Mouse (Mus musculus): ENCODE measurements at regions not wholly inside any gene's neighbourhood (a gene's known extent, or its start where the extent isn't known, plus 50 kb on each side); places are given as distances from the start of the nearest gene placed in this dataset.

GRCm38 (mm10) chr14:46682728-46683127 lies 77.6 kb upstream of the Cdkn3 start:
- Histone ChIP-seq H3K4me3 (ENCODE audit: insufficient read depth in 1 of 2, low read depth in 2 of 2, low read length in 2 of 2) (no peak overlapping the region), H3K36me3 (replicated peaks; ENCODE audit: control insufficient read depth, insufficient read depth, low read depth) (no peaks in the 10 kb centered on the region), H3K9ac (replicated peaks) (no peak overlapping the region), H3K9me3 (ENCODE audit: control insufficient read depth, low read length) (no peaks in the 10 kb centered on the region), H3K27ac (no peak overlapping the region), H3K27me3 (ENCODE audit: control insufficient read depth, insufficient read depth, low read length) (no peaks in the 10 kb centered on the region), H3K4me2 (ENCODE audit: low read depth) (no peak overlapping the region), H3K4me1 (replicated peaks; ENCODE audit: control insufficient read depth in 2 of 2, insufficient read depth in 2 of 2, low read length in 1 of 2) (peaks cover 0 to 11% of the 10 kb centered on the region in 2 experiments; a peak in 2 of 4 replicates)
- DNase-seq (ENCODE audit: low read depth in 3 of 3, low spot score in 3 of 3): no peak
- TF ChIP-seq CTCF (IDR thresholded peaks at IDR 0.05; ENCODE audit: low read depth) (no peak), EP300 (IDR thresholded peaks at IDR 0.05; ENCODE audit: low read depth) (no peak)
- 64% methylated on average over 6 of the region's 6 CpGs for WGBS (ENCODE audit: insufficient replicate concordance)
- ATAC-seq (ENCODE audit: insufficient read depth): no peak

GRCm38 (mm10) chr14:46678935-46679334 lies 81.4 kb upstream of the Cdkn3 start:
- H3K9ac ChIP-seq (replicated peaks): no peak overlapping the region
- H3K36me3 ChIP-seq (replicated peaks; ENCODE audit: control insufficient read depth, insufficient read depth, low read depth): no peaks in the 10 kb centered on the region
- H3K4me2 ChIP-seq (ENCODE audit: low read depth): no peak overlapping the region
- no peaks in the 10 kb centered on the region for H3K9me3 ChIP-seq (ENCODE audit: control insufficient read depth, low read length)
- no peak overlapping the region for H3K27ac ChIP-seq
- H3K27me3 ChIP-seq (ENCODE audit: control insufficient read depth, insufficient read depth, low read length): no peaks in the 10 kb centered on the region
- ATAC-seq (ENCODE audit: insufficient read depth): no peak
- 4% methylated on average over 4 of the region's 4 CpGs for WGBS (ENCODE audit: insufficient replicate concordance)
- no peak overlapping the region for H3K4me3 ChIP-seq (ENCODE audit: insufficient read depth in 1 of 2, low read depth in 2 of 2, low read length in 2 of 2)
- no peak for TF ChIP-seq EP300 (IDR thresholded peaks at IDR 0.05; ENCODE audit: low read depth)
- no peak for TF ChIP-seq CTCF (IDR thresholded peaks at IDR 0.05; ENCODE audit: low read depth)
- 0 out of 4 replicates have a peak, but pooled peaks cover 0 to 6% of the 10 kb centered on the region in 2 experiments for H3K4me1 ChIP-seq (replicated peaks; ENCODE audit: control insufficient read depth in 2 of 2, insufficient read depth in 2 of 2, low read length in 1 of 2)
- no peak for DNase-seq (ENCODE audit: low read depth in 3 of 3, low spot score in 3 of 3)

- Histone ChIP-seq H3K36me3 (replicated peaks; ENCODE audit: control insufficient read depth, insufficient read depth, low read depth) (no peaks in the 10 kb centered on the region), H3K4me2 (ENCODE audit: low read depth) (no peak overlapping the region), H3K4me3 (ENCODE audit: insufficient read depth in 1 of 2, low read depth in 2 of 2, low read length in 2 of 2) (no peak overlapping the region), H3K9me3 (ENCODE audit: control insufficient read depth, low read length) (no peaks in the 10 kb centered on the region), H3K4me1 (replicated peaks; ENCODE audit: control insufficient read depth in 2 of 2, insufficient read depth in 2 of 2, low read length in 1 of 2) (peaks cover 0 to 5% of the 10 kb centered on the region in 2 experiments; a peak in 2 of 4 replicates), H3K9ac (replicated peaks) (no peak overlapping the region), H3K27ac (no peak overlapping the region), H3K27me3 (ENCODE audit: control insufficient read depth, insufficient read depth, low read length) (no peaks in the 10 kb centered on the region)
- ATAC-seq (ENCODE audit: insufficient read depth): no peak
- TF ChIP-seq CTCF (IDR thresholded peaks at IDR 0.05; ENCODE audit: low read depth) (no peak), EP300 (IDR thresholded peaks at IDR 0.05; ENCODE audit: low read depth) (no peak)
- 72% methylated on average over 9 of the region's 9 CpGs for WGBS (ENCODE audit: insufficient replicate concordance)
- DNase-seq (ENCODE audit: low read depth in 3 of 3, low spot score in 3 of 3): no peak
Observed at GRCm38 (mm10) chr14:46671482-46672225, 88.7 kb upstream of the Cdkn3 start.

DNA sequence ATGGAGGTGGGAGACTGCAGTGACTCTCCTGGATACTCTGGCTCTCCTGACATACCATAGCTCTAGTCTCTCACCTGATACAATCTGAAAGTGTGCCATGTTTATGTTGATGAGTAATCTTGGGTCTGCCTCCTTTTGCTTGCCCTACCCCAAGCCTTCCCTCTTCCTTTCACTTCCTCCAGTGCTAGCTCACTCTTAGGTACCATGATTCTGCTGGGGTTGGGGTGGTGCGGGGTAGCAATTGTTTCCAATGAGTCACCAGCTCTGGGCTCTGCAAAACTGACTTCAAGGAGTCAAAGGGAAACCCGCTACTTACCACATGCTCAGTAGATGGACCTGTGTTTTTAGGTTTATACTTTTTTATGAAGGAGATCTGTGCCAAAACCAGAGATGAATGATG lies 89.3 kb upstream of the Cdkn3 start:
- H3K27ac ChIP-seq: no peak overlapping the region
- no peaks in the 10 kb centered on the region for H3K36me3 ChIP-seq (replicated peaks; ENCODE audit: control insufficient read depth, insufficient read depth, low read depth)
- H3K4me2 ChIP-seq (ENCODE audit: low read depth): no peak overlapping the region
- ATAC-seq (ENCODE audit: insufficient read depth): no peak
- H3K9me3 ChIP-seq (ENCODE audit: control insufficient read depth, low read length): no peaks in the 10 kb centered on the region
- no peak overlapping the region for H3K4me3 ChIP-seq (ENCODE audit: insufficient read depth in 1 of 2, low read depth in 2 of 2, low read length in 2 of 2)
- TF ChIP-seq CTCF (IDR thresholded peaks at IDR 0.05; ENCODE audit: low read depth) (no peak), EP300 (IDR thresholded peaks at IDR 0.05; ENCODE audit: low read depth) (no peak)
- DNase-seq (ENCODE audit: low read depth in 3 of 3, low spot score in 3 of 3): no peak
- 73% methylated on average over 2 of the region's 2 CpGs for WGBS (ENCODE audit: insufficient replicate concordance)
- H3K9ac ChIP-seq (replicated peaks): no peak overlapping the region
- H3K4me1 ChIP-seq (replicated peaks; ENCODE audit: control insufficient read depth in 2 of 2, insufficient read depth in 2 of 2, low read length in 1 of 2): peaks cover 0 to 5% of the 10 kb centered on the region in 2 experiments; a peak in 2 of 4 replicates
- no peaks in the 10 kb centered on the region for H3K27me3 ChIP-seq (ENCODE audit: control insufficient read depth, insufficient read depth, low read length)

DNA sequence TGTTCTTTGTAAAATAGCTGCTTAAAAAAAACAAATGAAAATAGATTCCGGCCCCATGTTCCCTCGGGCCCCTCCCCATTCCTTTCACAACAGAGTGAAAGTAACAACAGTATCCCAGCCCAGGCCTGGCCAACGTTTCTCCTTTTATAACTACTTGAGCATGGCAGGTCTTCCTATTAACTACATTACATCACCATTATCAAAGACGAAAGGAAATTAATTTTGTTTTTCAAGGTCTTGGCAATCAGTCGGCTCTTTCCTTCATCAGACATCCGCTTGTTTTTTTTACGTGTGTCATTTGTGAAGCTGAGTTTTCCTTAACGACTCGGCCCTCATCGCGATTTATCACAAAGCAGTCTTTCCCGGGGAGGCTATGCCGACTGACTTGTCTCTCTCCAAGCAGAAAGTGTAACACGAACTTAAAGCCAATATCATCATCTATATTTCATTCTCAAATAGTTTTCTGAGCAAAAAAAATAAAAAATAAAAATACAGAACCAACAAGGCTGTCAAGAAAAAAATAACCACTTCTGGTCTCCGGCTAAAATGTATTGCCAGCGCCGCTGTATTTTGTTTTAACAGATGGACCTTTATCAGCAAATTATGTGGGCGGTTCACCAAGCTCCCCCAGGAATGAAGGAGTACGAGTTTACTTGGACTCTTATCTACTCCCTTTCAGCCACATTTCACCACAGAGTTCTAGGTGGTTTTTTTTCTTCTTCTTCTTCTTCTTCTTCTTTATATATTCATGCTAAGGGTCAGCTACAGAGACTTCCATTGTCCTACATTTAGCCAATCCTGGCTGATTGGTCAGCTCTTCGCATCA lies 89.9 kb upstream of the Cdkn3 start:
- no peak overlapping the region for H3K9ac ChIP-seq (replicated peaks)
- no peak overlapping the region for H3K4me2 ChIP-seq (ENCODE audit: low read depth)
- no peaks in the 10 kb centered on the region for H3K9me3 ChIP-seq (ENCODE audit: control insufficient read depth, low read length)
- TF ChIP-seq EP300 (IDR thresholded peaks at IDR 0.05; ENCODE audit: low read depth): 0 out of 2 replicates have a peak, but pooled peaks have one; percentile 18
- no peak for TF ChIP-seq CTCF (IDR thresholded peaks at IDR 0.05; ENCODE audit: low read depth)
- H3K27me3 ChIP-seq (ENCODE audit: control insufficient read depth, insufficient read depth, low read length): no peaks in the 10 kb centered on the region
- no peak overlapping the region for H3K27ac ChIP-seq
- no peaks in the 10 kb centered on the region for H3K36me3 ChIP-seq (replicated peaks; ENCODE audit: control insufficient read depth, insufficient read depth, low read depth)
- ATAC-seq (ENCODE audit: insufficient read depth) (no peak), DNase-seq (ENCODE audit: low read depth in 3 of 3, low spot score in 3 of 3) (peak in 1 of 3 experiments; percentile 3)
- H3K4me1 ChIP-seq (replicated peaks; ENCODE audit: control insufficient read depth in 2 of 2, insufficient read depth in 2 of 2, low read length in 1 of 2): peaks cover 0 to 5% of the 10 kb centered on the region in 2 experiments; a peak in 2 of 4 replicates
- H3K4me3 ChIP-seq (ENCODE audit: insufficient read depth in 1 of 2, low read depth in 2 of 2, low read length in 2 of 2): no peak overlapping the region
- 66% methylated on average over 20 of the region's 20 CpGs for WGBS (ENCODE audit: insufficient replicate concordance)

All from liver, embryonic 14.5 days (tissue).